Mouse (Mus musculus) cortical plate, adult 2 months (tissue): ENCODE measurements around the gene Ccl9.

ENCODE experiments used
- CTCF ChIP-seq: fragments of 200-500 bp; IDR thresholded peaks from 2 replicates; pipeline ENCODE4 v1.5.1; 2011; ENCODE audit warnings: mild to moderate bottlenecking, control low read depth, low read length; ENCODE audit not compliant: insufficient read depth; ENCODE audit errors: extremely low read depth
- POLR2A ChIP-seq: fragments of 200-500 bp; IDR thresholded peaks from 2 replicates; pipeline ENCODE4 v1.6.1; 2011; ENCODE audit warnings: mild to moderate bottlenecking, low read length, control low read depth; ENCODE audit not compliant: insufficient read depth; ENCODE audit errors: extremely low read depth

DNA sequence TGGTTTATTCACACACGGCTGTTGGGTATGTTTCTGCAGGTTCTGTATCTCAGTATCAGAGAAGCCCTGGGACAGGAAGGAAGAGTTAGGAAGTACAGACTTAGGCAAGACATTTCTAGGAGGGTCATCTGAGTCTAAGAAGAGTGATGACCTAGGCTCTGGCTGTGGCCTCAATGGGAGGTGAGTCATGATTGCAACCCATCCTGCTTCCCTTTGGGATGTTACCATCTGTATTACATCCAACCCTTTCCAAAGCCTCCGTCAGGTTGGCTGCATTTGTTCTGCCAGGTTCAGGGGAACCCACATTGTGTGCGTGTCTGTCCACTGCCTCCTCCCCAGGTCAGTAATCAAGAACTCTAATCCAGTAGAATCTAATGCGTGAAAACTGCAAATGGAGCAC lies 26.3 kb upstream of the Ccl9 start:
- TF ChIP-seq CTCF (no peak), POLR2A (no peak)
